Mouse (Mus musculus) hindbrain, embryonic 12.5 days (tissue): ENCODE measurements around the gene Tll2. TPM values are rescaled to one million over a fixed set of nuclear protein-coding genes. Genes with fewer than 3 reads are reported as not detected.

Experiments
- ATAC-seq: fragments of 200-750 bp; cut with Nextera tagmentation; 2 replicates; pipeline ENCODE4 v1.8.0; 2017; ENCODE audit warnings: moderate TSS enrichment; ENCODE audit not compliant: low FRiP score
- H3K27ac ChIP-seq: fragments of 300-500 bp; sonication (generic); 2 replicates; pipeline ENCODE4 v1.5.1; 2016; ENCODE audit warnings: mild to moderate bottlenecking
- H3K27me3 ChIP-seq: fragments of 300-500 bp; sonication (generic); 2 replicates; pipeline ENCODE4 v1.6.1; 2016; ENCODE audit warnings: mild to moderate bottlenecking
- H3K36me3 ChIP-seq: fragments of 300-500 bp; sonication (generic); 2 replicates; pipeline ENCODE4 v1.6.1; 2016; ENCODE audit warnings: mild to moderate bottlenecking
- H3K4me1 ChIP-seq: fragments of 300-500 bp; sonication (generic); 2 replicates; pipeline ENCODE4 v1.6.1; 2016
- H3K4me2 ChIP-seq: fragments of 300-500 bp; sonication (generic); replicated peaks from 2 replicates; pipeline ENCODE4 v1.6.1; 2016; ENCODE audit warnings: mild to moderate bottlenecking
- H3K4me3 ChIP-seq: fragments of 300-500 bp; sonication (generic); 2 replicates; pipeline ENCODE4 v1.5.1; 2016; ENCODE audit warnings: mild to moderate bottlenecking
- H3K9ac ChIP-seq: fragments of 300-500 bp; sonication (generic); 2 replicates; pipeline ENCODE4 v1.6.1; 2016; ENCODE audit warnings: mild to moderate bottlenecking, moderate library complexity
- H3K9me3 ChIP-seq: fragments of 300-500 bp; sonication (generic); replicated peaks from 2 replicates; pipeline ENCODE4 v1.6.1; 2016; ENCODE audit warnings: mild to moderate bottlenecking
- WGBS: fragments of 180-500 bp; shearing (Covaris S2); methylation state at CpG from one replicate; pipeline ENCODE4 v1.1.7; 2016; 5-methylcytosine and 5-hydroxymethylcytosine counted together
- polyA plus RNA-seq: library from polyadenylated mRNA; unstranded; fragments of >200 nt; fragmentation: Nextera tagmentation; extraction: Ambion mirVana; gene quantifications from 2 replicates; pipeline ENCODE4 v1.2.1, GENCODE M21; 2016

Gene Tll2
- polyA plus RNA-seq, 1 experiment from 2014 or later, result 0.66 TPM

GRCm38 (mm10) chr19:41035809-41036551 is 170.7 kb downstream of the Tll2 start:
- 80% methylated on average over 4 of the region's 4 CpGs for WGBS
- no peaks in the 10 kb centered on the region for H3K27me3 ChIP-seq
- H3K4me2 ChIP-seq, result no peak overlapping the region
- H3K36me3 ChIP-seq, result no peaks in the 10 kb centered on the region
- no peak overlapping the region for H3K27ac ChIP-seq
- no peak for ATAC-seq
- H3K4me1 ChIP-seq, result no peaks in the 10 kb centered on the region
- H3K9ac ChIP-seq, result no peak overlapping the region
- H3K9me3 ChIP-seq, result no peaks in the 10 kb centered on the region
- H3K4me3 ChIP-seq, result no peak overlapping the region

Other genes starting within 250 kb of the Tll2 start
- gene Blnk, start 212.3 kb downstream of the Tll2 start, polyA plus RNA-seq, result 0.35 and 0.62 TPM in 2 replicates
- gene Dntt, start 177.6 kb downstream of the Tll2 start, polyA plus RNA-seq, result 0.14 TPM in 1 of 2 replicates, not detected in the other
- not detected in 2 replicates for gene Opalin, start 129.7 kb downstream of the Tll2 start, polyA plus RNA-seq
- gene Tm9sf3, start 57.2 kb upstream of the Tll2 start, polyA plus RNA-seq, result 146 and 155 TPM in 2 replicates
- gene Pik3ap1, start 178.3 kb upstream of the Tll2 start, polyA plus RNA-seq, result 2.5 and 2.9 TPM in 2 replicates